Comparison of ENCODE assay signal across 7 mouse cellular contexts in genomic region chr2:91182405-91183147, GRCm38 (mm10). TPM values are rescaled to one million over a fixed set of nuclear protein-coding genes. Genes with fewer than 3 reads are reported as not detected.
DNase-seq lines count a peak whose midpoint lies in the region; ATAC-seq lines count a peak whose summit lies in the region.

No protein-coding gene starts in this region.

- peak; percentile 93 for DNase-seq in ZHBTc4 (ENCODE audit: low read depth, low spot score)
- peak; percentile 88 to 95 for DNase-seq in cerebellum, postnatal 36 days
- DNase-seq in gastrocnemius, adult 18-20 months (ENCODE audit: low spot score): peak; percentile 35
- DNase-seq in spleen, postnatal 10 days (ENCODE audit: low spot score in 2 of 2): peak; percentile 71 to 83

- H3K4me3 ChIP-seq in intestine, embryonic 15.5 days (replicated peaks): peak overlapping the region; percentile 94
- peak overlapping the region; percentile 92 for H3K4me3 ChIP-seq in limb, embryonic 13.5 days
- peak overlapping the region; percentile 88 for H3K4me3 ChIP-seq in midbrain, embryonic 13.5 days (replicated peaks)

- ATAC-seq in intestine, embryonic 15.5 days: peak; percentile 97
- peak; percentile 98 for ATAC-seq in limb, embryonic 13.5 days (ENCODE audit: low FRiP score, low read depth)
- peak; percentile 99 for ATAC-seq in midbrain, embryonic 13.5 days

- under 1% methylated on average over 80 of the region's 81 CpGs for WGBS in intestine, embryonic 15.5 days
- WGBS in limb, embryonic 13.5 days: under 1% methylated on average over 78 of the region's 81 CpGs
- WGBS in midbrain, embryonic 13.5 days: under 1% methylated on average over 73 of the region's 81 CpGs

- peaks cover 5% of the 10 kb centered on the region; the same call in 1 of the 2 replicates for H3K4me1 ChIP-seq in intestine, embryonic 15.5 days (replicated peaks)
- peaks cover 13% of the 10 kb centered on the region for H3K4me1 ChIP-seq in limb, embryonic 13.5 days
- peaks cover 29% of the 10 kb centered on the region for H3K4me1 ChIP-seq in midbrain, embryonic 13.5 days (replicated peaks)

- peak overlapping the region; percentile 80 for H3K4me2 ChIP-seq in intestine, embryonic 15.5 days (replicated peaks)
- H3K4me2 ChIP-seq in limb, embryonic 13.5 days (replicated peaks): peak overlapping the region; percentile 87
- peak overlapping the region; percentile 66 for H3K4me2 ChIP-seq in midbrain, embryonic 13.5 days (replicated peaks)

- H3K9me3 ChIP-seq in intestine, embryonic 15.5 days: no peaks in the 10 kb centered on the region
- H3K9me3 ChIP-seq in limb, embryonic 13.5 days: no peaks in the 10 kb centered on the region
- H3K9me3 ChIP-seq in midbrain, embryonic 13.5 days: no peaks in the 10 kb centered on the region

- peak overlapping the region; percentile 70 for H3K9ac ChIP-seq in intestine, embryonic 15.5 days
- H3K9ac ChIP-seq in limb, embryonic 13.5 days: peak overlapping the region; percentile 79
- peak overlapping the region; percentile 89 for H3K9ac ChIP-seq in midbrain, embryonic 13.5 days (replicated peaks)

- H3K27me3 ChIP-seq in intestine, embryonic 15.5 days (replicated peaks): no peaks in the 10 kb centered on the region
- no peaks in the 10 kb centered on the region for H3K27me3 ChIP-seq in limb, embryonic 13.5 days
- H3K27me3 ChIP-seq in midbrain, embryonic 13.5 days: no peaks in the 10 kb centered on the region

- peak overlapping the region; percentile 83 for H3K27ac ChIP-seq in intestine, embryonic 15.5 days
- peak overlapping the region; percentile 74 for H3K27ac ChIP-seq in limb, embryonic 13.5 days
- peak overlapping the region; percentile 96 for H3K27ac ChIP-seq in midbrain, embryonic 13.5 days

- H3K36me3 ChIP-seq in intestine, embryonic 15.5 days: no peaks in the 10 kb centered on the region
- peaks cover 8% of the 10 kb centered on the region; the same call in 1 of the 2 replicates for H3K36me3 ChIP-seq in limb, embryonic 13.5 days
- peaks cover 13% of the 10 kb centered on the region for H3K36me3 ChIP-seq in midbrain, embryonic 13.5 days

RNA-seq across cellular contexts. Expression of gene Madd, which starts 1.1 kb away (rescaled TPM):
- total RNA-seq in gastrocnemius, adult 18-20 months (2021): 1 to 10 TPM; 3.1 to 3.3 TPM
- 8.0 and 11.0 TPM in 2 replicates for polyA plus RNA-seq in intestine, embryonic 15.5 days (2015; fragmentation: Nextera tagmentation; extraction: Ambion mirVana)
- polyA plus RNA-seq in limb, embryonic 13.5 days (2015; fragmentation: Nextera tagmentation; extraction: Ambion mirVana): 10.8 and 11.8 TPM in 2 replicates
- polyA plus RNA-seq in midbrain, embryonic 13.5 days (2015; fragmentation: Nextera tagmentation; extraction: Ambion mirVana): 56.0 and 58.0 TPM in 2 replicates

RNA-seq across cellular contexts. Expression of gene Nr1h3, which starts 20.1 kb away (rescaled TPM):
- total RNA-seq in gastrocnemius, adult 18-20 months (2021): 10 to 100 TPM; 22.2 to 24.1 TPM
- polyA plus RNA-seq in intestine, embryonic 15.5 days (2015; fragmentation: Nextera tagmentation; extraction: Ambion mirVana): 12.8 and 14.3 TPM in 2 replicates
- polyA plus RNA-seq in limb, embryonic 13.5 days (2015; fragmentation: Nextera tagmentation; extraction: Ambion mirVana): 1.7 TPM in 2 replicates
- polyA plus RNA-seq in midbrain, embryonic 13.5 days (2015; fragmentation: Nextera tagmentation; extraction: Ambion mirVana): 1.6 and 2.1 TPM in 2 replicates

RNA-seq across cellular contexts. Expression of gene Acp2, which starts 20.1 kb away (rescaled TPM):
- total RNA-seq in gastrocnemius, adult 18-20 months (2021): 10 to 100 TPM; 11.7 to 13.5 TPM
- polyA plus RNA-seq in intestine, embryonic 15.5 days (2015; fragmentation: Nextera tagmentation; extraction: Ambion mirVana): 20.4 and 20.9 TPM in 2 replicates
- 30.2 and 34.6 TPM in 2 replicates for polyA plus RNA-seq in limb, embryonic 13.5 days (2015; fragmentation: Nextera tagmentation; extraction: Ambion mirVana)
- polyA plus RNA-seq in midbrain, embryonic 13.5 days (2015; fragmentation: Nextera tagmentation; extraction: Ambion mirVana): 38.3 and 42.7 TPM in 2 replicates

RNA-seq across cellular contexts. Expression of gene Ddb2, which starts 54.2 kb away (rescaled TPM):
- 1 to 10 TPM; 2.9 TPM for total RNA-seq in gastrocnemius, adult 18-20 months (2021)
- polyA plus RNA-seq in intestine, embryonic 15.5 days (2015; fragmentation: Nextera tagmentation; extraction: Ambion mirVana): 14.8 and 17.4 TPM in 2 replicates
- polyA plus RNA-seq in limb, embryonic 13.5 days (2015; fragmentation: Nextera tagmentation; extraction: Ambion mirVana): 23.6 and 26.7 TPM in 2 replicates
- polyA plus RNA-seq in midbrain, embryonic 13.5 days (2015; fragmentation: Nextera tagmentation; extraction: Ambion mirVana): 15.1 TPM in 2 replicates

Comparison
In these comparisons a context has a peak if more than half of its experiments do, and no peak if none do; other contexts are left out.
1. Peak in every context shown above with its lines: DNase-seq, ATAC-seq, H3K4me3 ChIP-seq and H3K27ac ChIP-seq.
2. DNase-seq: peak in every context shown above with its lines; median percentile 93 in ZHBTc4; 92 in cerebellum, postnatal 36 days; 77 in spleen, postnatal 10 days; 35 in gastrocnemius, adult 18-20 months.